Mouse (Mus musculus) adrenal gland, postnatal 14 days (tissue): Measurements from ENCODE around the gene Trim44. TPM values are rescaled to one million over a fixed set of nuclear protein-coding genes. Genes with fewer than 3 reads are reported as not detected.
A peak's percentile ranks its signal among the peaks of the same experiment; 100 is the strongest.

ENCODE experiments used
- DNase-seq: peaks from one replicate; pipeline ENCODE4 v3.0.0; 2021; ENCODE audit warnings: mixed read lengths
- total RNA-seq: library from RNA; stranded (reverse); gene quantifications from 2 replicates; pipeline ENCODE4 v1.2.3, GENCODE M21; 2021

The Trim44 gene
- total RNA-seq, 1 experiment from 2014 or later: 64.5 TPM

DNA sequence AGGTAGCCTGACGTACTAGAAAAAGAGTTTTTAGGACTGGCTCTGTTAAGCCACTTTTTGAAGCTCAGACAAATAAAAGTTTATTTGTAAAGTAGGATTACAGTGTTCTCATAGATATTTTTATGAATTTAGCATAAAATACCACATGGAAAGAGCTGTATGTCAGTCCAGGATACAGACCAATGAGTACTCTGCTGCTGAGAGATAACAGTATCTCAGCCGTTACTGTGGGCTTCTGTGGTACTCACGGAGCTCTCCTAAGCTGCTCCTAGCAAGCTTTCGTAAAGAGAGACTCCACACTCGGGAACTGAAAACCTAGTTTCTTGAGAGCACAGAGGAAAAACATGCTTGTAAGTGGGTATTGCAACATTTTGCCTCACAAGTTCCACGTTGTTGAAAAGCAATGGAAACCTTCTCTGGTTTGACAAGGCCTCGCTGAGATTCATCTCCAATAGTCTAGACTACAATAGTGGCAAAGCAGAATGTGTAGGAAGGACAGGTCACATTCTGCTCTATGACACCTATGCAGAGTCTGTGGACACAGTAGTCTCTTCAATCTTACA, 41.6 kb downstream of the Trim44 start:
- DNase-seq: no peak

DNA sequence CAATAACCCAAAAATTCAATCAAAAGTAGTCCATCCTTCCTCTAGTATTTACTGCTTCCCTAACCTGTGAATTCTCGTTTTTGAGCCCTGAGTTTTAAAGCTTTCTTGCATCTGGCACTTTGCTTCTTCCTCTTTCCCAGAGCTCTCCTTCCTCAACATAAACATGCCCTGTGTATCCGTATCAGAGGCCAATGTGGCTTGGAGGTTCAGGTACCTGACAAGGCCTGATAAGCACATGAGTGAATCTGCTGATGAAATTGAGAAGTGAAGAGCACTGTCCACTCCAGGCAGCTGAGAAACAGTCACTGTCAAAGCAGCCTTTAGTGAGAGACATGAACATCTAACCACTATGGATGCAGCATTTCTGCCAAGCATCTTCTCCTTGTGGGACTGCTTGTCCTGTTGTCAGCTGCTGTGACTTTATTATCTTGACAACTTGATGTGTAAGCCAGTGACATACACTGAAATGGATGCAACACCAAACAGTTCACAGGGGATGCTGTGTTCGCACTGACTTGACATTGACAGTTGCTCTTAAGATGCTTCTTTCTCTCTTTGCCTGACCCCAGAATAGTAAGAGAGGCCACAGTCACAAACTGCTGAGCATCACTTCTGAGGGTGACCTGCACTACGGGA, 42.9 kb downstream of the Trim44 start:
- DNase-seq: no peak

DNA sequence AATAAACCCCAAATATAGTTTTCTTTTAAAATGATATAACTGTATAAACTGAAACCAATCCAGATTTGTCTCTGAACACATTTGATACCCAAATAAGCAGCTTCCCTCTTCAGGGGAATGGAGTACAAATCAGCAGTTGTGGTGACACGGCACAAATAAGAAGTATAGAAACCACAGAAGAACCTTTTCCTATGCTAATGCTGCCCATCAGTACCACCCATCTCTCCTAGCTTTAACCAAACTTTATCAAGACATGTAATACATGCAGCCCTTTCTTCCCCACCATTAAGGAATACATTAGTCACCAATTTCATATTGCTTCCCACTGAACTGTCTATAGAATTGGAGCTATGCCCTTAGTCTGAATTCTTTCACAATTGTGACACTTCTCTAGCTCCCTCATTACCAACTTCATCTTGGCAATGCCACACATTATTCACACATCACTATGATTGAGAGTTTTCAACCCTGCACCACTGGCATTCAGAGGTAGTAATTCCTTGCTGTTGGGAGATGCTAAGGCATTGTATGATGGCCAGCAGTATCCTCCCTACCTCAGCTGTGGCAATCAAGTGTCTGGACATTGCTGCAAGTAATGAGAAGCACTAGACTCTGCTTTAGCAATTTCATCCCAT, 44.6 kb downstream of the Trim44 start:
- DNase-seq: no peak

DNA sequence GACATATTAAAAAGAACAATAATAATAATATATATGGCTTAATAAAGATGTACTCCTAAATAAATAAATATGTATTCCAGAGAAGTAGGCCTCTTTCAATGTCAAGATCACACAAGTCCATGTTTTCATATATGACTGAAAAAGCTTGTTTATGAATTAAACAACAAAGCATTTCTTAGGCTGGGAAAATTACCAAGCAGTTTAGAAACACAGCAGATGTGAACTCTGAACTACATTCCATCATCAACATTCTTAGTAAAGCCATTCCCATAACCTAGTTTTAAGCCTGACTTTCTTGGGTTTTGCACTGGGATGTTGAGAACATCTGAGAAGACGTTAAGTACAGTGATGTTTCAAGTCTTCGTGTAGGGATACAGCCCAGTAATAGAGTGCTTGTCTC, 45.4 kb downstream of the Trim44 start:
- DNase-seq: no peak

DNA sequence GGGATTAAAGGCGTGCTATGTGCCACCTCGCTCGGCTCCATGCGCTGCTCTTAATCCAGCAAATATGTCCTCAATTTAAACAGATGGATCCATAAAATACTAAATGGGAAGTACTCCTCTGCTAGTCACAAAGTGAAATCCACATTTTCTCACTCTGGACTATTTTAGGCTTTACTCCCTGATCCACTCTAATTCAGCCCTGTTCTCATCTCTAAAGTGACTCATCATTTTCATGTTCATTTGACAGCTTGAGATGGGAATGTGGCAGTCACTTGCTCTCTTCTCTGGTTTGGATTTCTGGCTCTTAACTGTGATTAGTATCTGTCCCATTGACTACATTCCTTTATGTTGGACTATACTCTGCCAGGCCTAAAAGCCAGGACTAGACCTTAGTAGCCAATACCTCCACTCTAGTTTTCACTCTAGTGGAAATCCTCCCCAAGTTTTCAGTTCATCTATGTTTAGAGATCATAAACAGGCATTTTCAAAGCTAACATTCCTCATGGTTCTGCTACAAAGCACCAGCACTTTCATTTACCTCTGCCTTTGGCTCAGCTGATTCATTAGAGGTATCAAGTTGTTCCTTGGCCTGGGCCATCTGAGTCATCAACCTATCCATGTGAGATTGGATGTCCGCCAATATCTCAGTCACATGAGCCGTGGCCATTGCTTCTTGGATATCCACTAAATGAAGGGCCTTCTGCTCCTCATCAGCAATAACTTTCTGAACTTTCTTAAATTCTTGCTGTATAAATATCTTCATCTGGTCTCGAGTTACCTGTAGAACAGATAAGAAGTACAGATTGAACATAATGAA, 50.5 kb downstream of the Trim44 start:
- DNase-seq: peak; percentile 19

DNA sequence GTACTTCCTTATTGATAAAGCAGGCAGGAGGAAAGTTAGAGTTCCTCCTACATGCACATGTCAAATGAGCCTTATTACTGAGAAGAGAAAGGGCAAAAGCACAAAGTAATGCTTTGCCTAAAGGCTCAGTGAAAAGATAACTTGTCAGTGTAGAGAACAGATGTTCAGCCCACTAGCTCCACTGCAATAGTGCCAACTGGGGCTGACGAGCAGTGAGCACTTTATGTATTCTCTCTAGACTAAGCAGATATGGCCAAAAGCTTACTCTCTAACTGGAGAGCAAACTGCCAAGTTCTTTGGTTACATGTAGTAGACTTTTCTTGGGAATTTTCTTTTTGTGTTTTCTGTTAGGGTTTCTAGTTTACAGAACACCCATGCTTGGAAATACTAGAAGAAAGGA, 53.6 kb downstream of the Trim44 start:
- DNase-seq: no peak

DNA sequence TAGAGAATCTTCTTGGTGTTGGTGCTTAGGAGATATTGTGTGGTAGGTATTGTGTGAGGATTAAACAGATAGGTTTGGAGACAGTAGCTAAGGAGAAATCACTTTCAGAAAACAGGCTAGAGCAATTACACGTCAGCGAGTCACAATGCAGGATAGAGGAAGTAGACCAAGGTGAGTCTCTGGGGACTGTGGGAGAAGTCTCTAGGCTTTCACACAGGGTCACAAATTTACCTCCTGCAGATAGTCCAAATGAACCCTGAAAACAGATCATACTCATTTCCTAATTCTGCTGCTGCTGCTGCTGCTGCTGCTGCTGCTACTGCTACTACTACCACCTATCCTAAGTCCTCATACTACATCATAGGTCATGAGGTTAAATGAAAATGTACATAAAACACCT, 66.2 kb downstream of the Trim44 start:
- no peak for DNase-seq

DNA sequence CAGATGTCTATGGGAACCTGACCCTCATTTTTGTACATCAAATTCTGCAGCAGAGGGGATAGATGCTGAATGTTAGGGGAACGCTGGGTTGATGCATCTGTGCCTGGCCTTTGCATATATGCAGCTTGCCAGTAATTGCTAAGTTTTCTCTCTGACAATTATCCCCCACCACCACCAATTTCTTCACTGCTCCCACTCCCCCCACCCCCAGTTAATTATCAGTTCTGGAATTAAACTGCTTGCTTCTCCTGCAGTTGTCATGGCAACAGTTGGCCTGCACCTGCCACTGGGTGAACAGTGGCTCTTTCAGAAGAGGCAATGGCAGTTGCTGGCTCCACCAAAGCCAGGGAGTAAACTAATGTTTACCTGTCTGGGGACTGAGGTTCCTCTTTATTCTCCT, 70.8 kb downstream of the Trim44 start:
- DNase-seq: no peak

DNA sequence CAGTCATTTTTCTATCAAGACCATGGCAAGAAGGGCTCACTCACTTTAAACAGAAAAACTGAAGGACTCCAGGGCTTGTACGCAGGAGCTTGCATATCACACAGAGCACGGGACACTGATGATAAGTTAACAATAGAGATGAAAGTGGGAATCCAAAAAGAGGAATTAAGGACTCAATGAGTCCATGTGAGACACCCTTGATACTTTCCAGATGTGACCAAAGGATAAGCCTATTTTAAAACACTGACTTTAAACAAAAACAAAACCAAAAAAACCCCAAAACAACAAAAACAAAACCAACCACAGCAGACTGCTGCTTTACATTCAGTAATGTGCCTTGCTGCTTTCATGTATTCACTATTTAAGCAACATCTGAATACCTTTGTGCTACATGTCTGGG, 75.7 kb downstream of the Trim44 start:
- DNase-seq: no peak

DNA sequence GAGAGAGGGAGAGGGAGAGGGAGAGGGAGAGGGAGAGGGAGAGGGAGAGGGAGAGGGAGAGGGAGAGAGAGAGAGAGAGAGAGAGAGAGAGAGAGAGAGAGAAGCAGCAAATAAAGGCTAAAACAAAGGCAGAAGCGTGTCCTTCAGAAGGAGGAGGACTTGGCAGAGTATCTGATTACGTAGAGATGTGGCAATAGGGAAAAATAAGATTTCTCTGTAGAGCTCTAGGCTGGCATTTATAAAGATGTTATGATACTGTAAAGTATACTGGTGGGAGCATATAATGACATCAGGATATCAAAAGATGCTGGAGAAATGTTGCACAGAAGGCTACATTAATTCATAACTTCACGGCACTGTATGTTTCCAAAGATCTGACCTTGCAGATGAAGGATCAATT, 76.5 kb downstream of the Trim44 start:
- peak; percentile 5 for DNase-seq

DNA sequence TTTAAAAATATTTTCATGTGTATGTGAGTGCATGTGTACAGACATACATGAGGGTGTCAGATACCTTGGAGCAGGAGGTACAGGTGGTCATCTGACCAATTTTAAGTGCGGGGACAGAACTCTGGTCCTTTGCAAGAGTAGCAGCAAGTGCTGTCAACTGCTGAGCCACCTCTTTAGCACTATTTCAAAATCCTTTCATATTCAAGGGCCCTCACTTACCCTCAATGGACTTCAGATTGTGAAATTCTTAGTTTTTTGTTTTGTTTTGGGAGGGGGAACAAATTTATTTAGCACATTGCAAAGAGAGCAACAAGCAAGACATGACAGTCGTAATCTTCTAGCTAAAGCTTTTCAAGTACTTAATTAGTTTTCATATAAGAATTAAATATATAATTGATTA, 81.7 kb downstream of the Trim44 start:
- no peak for DNase-seq

DNA sequence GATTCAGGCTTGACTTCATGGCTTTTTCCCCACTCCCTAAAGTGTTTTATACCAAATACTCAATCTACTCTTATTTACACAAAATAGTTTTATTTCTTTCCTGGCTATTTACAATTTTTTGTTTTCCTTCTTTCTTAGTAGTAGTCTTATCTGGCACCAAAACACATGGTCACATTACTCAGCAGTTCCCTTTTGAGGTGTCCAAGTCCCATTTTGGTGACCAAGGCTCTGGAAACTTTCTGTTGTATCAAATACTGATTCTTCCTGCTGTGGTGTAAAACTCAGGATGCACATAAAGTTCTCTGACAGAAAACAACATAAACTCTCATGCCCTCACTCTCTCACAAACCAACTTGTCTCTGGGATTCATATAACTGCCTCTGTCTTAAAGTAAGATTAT, 83.3 kb downstream of the Trim44 start:
- no peak for DNase-seq

DNA sequence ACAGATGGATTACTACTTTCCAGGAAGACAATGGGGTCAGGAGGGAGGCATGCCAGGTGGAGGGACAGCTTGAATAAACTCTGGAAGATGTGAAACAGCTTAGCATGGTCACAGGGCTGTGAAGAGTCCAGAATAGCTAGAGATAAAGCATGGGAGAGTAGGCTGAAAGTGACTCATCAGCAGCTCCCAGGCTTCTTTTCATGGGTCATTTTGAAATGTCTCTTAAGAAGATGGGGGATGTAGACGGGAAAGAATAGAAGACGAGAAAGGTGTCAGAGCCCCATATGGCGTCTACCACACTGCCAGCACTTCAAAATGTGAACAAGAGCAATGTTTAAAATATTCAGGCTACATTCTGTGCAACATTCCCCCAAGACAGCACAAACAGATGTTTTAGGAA, 91.1 kb downstream of the Trim44 start:
- DNase-seq: no peak

DNA sequence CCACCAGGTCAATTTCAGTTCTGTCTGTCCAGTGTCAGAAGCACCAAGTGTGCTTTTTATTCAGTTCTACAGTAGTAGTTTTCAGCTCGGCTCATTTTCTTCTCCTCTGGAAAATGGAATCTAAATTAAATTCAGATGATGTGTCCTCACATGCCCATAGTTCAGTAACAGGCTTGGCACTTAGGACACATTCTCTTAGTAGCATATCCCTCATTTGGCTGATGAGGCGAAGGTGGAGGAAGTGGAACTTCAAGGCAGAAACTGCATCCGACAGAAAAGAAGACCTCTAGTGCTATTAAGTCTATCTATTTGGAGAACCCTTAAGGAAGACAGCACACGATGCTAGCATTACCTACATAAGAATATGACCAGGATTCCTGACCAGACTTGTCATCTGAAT, 92.5 kb downstream of the Trim44 start:
- no peak for DNase-seq

DNA sequence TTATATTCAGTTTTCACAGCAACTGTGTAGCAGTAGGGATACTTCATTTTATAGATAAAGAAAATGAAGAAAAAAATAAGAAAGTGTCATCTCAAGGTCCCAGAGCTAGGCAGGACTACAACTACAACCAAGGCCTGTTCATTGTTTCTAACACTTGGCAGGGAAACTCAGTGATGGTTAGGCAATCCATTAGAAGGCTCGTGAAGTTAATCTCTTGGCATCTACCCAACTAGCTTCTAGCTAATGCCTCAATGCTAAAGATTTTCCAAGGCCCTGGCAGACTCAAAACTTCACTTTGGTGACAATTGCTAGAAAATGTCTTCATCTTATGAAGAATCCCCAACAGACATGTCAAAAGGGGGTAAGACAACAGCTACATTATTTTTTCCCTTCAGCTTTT, 93.0 kb downstream of the Trim44 start:
- DNase-seq: peak; percentile 9

DNA sequence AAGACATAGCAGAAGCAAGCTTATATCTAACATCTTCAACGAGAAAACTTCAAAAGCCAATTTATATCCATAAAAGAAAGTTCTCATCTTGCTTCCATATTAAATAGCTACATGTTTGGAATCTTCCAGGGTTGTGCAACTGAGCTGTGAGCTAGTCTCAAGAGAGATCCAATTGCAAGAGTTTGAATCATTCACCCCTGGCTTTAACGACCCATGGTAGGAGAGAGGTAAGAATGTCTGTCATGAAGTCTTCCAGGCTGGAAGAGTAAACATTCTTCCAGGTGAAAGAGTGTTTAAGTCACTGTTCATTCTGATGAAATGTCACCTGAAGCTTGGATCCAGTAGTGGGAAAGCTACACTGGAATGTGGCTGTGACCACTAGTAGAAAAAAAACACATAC, 93.6 kb downstream of the Trim44 start:
- no peak for DNase-seq

DNA sequence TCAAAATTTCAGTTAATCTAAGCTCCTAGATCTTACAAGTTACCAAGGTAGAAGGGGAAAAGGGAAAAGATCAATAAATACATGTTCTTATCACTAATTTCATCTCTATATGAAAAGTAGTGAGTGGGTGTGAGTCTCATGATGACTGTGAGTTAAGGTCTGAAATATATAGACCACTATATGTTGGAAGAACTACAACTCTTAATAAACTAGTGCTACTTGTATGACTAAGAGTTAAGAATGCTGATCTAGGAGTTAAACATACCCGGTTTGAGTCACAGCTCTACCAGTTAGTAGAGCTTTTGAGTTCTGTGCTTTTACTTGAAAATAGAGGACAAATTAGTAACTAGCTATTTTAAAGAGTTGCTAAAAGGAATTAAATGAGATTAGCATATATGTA, 94.7 kb downstream of the Trim44 start:
- no peak for DNase-seq

DNA sequence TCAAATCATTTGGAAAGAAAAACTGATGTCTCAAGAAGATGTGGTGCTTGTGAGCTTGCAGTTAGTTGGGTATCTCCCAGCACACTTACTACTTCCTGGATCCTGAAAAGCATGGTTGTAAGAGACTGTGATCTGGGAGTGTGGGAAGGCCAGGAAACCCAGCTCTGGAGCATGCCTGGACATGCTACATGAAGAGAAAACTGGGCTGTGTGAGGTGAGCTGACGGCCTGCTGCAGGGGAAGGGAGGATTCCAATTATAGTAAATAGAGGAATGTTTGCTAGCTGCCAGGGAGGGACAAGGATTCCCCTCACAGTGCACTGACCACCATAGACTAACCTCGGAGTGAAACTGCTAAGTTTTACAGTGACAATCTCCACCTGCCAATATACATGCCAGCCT, 104.4 kb downstream of the Trim44 start:
- no peak for DNase-seq

DNA sequence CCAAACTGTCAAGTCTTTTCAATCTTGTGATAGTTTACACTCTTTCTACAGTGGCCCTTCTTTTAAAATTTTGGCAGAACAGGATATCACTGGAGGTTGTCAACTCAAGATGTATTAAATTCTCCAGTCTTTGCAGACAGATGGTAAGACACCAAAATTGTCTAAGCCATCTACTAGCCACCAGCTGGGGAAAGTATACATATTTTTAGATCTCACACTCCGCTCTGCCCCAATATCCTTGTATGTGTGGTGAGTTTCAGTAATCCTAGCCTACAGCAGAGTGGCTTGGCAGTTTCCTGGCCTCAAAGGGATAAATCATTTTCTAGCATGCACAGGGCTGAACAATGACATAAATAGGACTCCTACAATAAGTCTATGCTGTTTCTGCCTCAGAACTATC, 105.1 kb downstream of the Trim44 start:
- no peak for DNase-seq

DNA sequence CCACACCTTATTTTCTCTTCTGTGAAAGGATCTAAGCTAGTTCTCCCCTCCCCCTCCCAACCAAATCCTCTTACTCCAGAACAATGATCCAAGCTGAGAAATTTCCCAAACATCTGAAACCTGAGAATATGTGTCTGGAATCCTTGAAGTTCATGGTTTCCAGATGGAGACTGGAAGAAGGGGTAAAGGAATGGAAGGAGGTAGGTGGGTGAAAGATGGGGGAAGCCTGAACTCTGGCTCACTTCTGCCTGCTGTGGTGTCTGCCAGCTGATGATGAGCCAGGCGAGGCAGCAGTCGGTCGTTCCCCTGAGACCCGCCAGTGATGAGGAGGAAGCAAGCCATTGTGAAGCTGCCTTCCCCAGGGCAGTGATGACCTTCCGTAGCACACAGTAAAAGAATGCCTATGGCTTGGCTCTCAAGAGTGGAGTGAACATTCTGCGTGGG, 112.8 kb downstream of the Trim44 start:
- peak; percentile 26 for DNase-seq

DNA sequence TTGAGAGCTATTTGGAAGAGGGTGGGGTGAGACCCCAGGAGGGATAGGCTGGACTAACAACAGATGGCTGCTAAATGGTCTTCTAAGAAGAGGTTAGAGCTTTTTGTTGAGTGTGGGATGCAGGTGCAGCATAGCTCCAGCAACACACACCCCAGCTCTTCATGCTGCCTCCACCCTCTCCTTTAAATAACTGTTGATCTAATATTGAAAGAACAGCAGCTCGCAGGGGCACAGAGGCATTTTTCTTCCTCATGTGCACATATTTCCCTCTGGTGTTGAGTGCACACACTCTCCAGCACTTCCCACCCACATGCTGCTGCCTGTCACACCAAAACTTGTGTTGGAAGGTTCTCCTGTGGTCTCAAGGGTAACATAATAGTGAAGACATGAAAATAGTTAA, 114.4 kb downstream of the Trim44 start:
- DNase-seq: no peak

DNA sequence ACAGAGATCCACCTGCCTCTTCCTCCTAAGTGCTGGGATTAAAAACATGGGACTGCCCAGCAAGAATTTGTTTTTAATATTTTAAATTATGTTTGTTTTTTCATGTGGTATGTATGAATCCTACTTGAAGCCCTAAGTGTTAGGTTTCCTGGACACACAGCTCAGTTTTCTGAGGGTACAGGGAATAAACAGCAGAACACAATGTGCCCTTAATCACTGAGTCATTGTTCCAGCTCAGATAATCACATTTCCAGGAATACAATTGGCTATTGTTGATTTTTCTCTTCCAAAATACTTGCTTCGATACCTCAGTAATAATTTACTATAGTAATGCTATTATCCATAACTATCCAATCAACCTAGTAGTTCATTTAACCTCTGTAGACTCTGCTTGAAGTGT, 115.6 kb downstream of the Trim44 start:
- no peak for DNase-seq

DNA sequence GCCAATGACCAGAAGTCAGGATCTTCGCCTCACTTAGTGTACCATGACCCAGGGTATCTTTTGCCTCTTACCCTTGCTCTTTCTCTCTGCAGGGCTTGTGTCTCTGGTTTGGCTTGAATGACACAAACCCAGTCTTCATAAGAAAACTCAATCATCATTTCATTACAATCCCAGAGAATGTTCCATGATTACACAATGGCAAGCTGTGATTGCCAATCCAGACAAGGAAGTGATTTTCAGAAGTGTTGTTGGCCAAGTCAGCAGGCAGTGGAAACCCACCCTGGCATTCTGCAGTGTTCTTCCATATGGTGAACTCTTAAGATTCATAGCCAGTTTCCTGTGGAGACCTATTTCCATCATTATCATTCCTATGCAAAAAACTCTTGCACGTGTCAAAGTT, 116.1 kb downstream of the Trim44 start:
- no peak for DNase-seq
